In the genomic region with DNA sequence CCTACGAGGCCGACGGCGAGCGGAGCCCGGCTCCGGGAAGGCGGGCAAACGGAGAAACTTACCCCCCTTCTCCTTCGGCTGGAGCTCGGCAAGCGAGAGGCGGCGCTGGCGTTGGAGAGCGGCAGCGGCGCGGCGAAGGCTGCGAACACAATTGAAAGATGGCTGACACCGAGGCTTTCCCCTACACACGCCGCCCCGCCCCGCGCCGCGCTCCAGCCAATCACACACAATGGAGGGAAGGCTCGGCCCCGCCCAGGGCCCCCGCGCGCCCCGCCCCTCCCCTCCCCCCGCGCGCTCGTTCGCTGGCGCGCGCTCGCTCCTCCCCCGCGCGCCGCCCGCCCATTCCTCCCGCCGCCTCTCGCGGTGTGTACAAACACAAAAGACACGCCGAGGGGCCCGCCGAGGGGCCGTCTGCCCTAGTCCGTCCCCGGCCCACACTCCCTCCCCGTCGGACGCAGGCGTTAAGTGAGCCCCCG, we compare ENCODE assay signal across 8 mouse cellular contexts. TPM values are rescaled to one million over a fixed set of nuclear protein-coding genes. Genes with fewer than 3 reads are reported as not detected.
DNase-seq lines count a peak whose midpoint lies in the region; ATAC-seq and TF ChIP-seq lines count a peak whose summit lies in the region.

No protein-coding gene starts in this region.

- WGBS in embryonic facial prominence, embryonic 13.5 days: under 1% methylated on average over 40 of the region's 65 CpGs
- WGBS in heart, adult 2 months: under 1% methylated on average over 40 of the region's 65 CpGs
- WGBS in limb, embryonic 12.5 days: 1% methylated on average over 55 of the region's 65 CpGs
- 0% methylated on average over 36 of the region's 65 CpGs for WGBS in midbrain, embryonic 14.5 days

- H3K27ac ChIP-seq in embryonic facial prominence, embryonic 13.5 days: peak overlapping the region; percentile 100
- H3K27ac ChIP-seq in heart, adult 2 months: peak overlapping the region; percentile 98
- H3K27ac ChIP-seq in limb, embryonic 12.5 days: peak overlapping the region; percentile 100
- peak overlapping the region; percentile 100 for H3K27ac ChIP-seq in midbrain, embryonic 14.5 days (replicated peaks; ENCODE audit: low read depth, low read length)

- H3K4me3 ChIP-seq in embryonic facial prominence, embryonic 13.5 days: peak overlapping the region; percentile 95
- H3K4me3 ChIP-seq in heart, adult 2 months: peak overlapping the region; percentile 99
- peak overlapping the region; percentile 89 for H3K4me3 ChIP-seq in limb, embryonic 12.5 days (replicated peaks)
- peak overlapping the region; percentile 96 for H3K4me3 ChIP-seq in midbrain, embryonic 14.5 days (replicated peaks; ENCODE audit: low read depth, low read length)

- H3K27me3 ChIP-seq in embryonic facial prominence, embryonic 13.5 days: no peaks in the 10 kb centered on the region
- no peaks in the 10 kb centered on the region for H3K27me3 ChIP-seq in heart, adult 2 months (ENCODE audit: control insufficient read depth, insufficient read depth, low read length)
- no peaks in the 10 kb centered on the region for H3K27me3 ChIP-seq in limb, embryonic 12.5 days
- no peaks in the 10 kb centered on the region for H3K27me3 ChIP-seq in midbrain, embryonic 14.5 days (ENCODE audit: control insufficient read depth, insufficient read depth, low read length)

- peak overlapping the region; percentile 100 for H3K9ac ChIP-seq in embryonic facial prominence, embryonic 13.5 days
- peak overlapping the region; percentile 100 for H3K9ac ChIP-seq in heart, adult 2 months (ENCODE audit: low read depth, low read length)
- peak overlapping the region; percentile 100 for H3K9ac ChIP-seq in limb, embryonic 12.5 days (replicated peaks)
- H3K9ac ChIP-seq in midbrain, embryonic 14.5 days (replicated peaks; ENCODE audit: low read length): peak overlapping the region; percentile 99

- peaks cover 39% of the 10 kb centered on the region for H3K4me1 ChIP-seq in embryonic facial prominence, embryonic 13.5 days
- H3K4me1 ChIP-seq in heart, adult 2 months (ENCODE audit: control insufficient read depth, insufficient read depth, low read length): peaks cover 5% of the 10 kb centered on the region
- H3K4me1 ChIP-seq in limb, embryonic 12.5 days (replicated peaks): peaks cover 33% of the 10 kb centered on the region
- peaks cover 36% of the 10 kb centered on the region for H3K4me1 ChIP-seq in midbrain, embryonic 14.5 days (ENCODE audit: control insufficient read depth, insufficient read depth, low read length)

- H3K4me2 ChIP-seq in embryonic facial prominence, embryonic 13.5 days: peak overlapping the region; percentile 70
- peak overlapping the region; percentile 66 for H3K4me2 ChIP-seq in limb, embryonic 12.5 days
- H3K4me2 ChIP-seq in midbrain, embryonic 14.5 days (ENCODE audit: low read length): peak overlapping the region; percentile 58

- no peak for TF ChIP-seq CTCF in heart, adult 2 months (IDR thresholded peaks at IDR 0.05)

- DNase-seq in 3T3-L1 (ENCODE audit: low read depth, low spot score): peak; percentile 91
- DNase-seq in adrenal gland, postnatal 4 days (ENCODE audit: low spot score in 2 of 2): peak; percentile 89 to 93
- peak; percentile 96 to 97 for DNase-seq in heart, adult 2 months
- DNase-seq in kidney, adult 8-10 months: peak; percentile 92
- peak; percentile 97 for DNase-seq in midbrain, embryonic 14.5 days
- peak; percentile 90 for DNase-seq in spleen, adult 12 weeks (ENCODE audit: low spot score)

- peaks cover 21% of the 10 kb centered on the region for H3K36me3 ChIP-seq in embryonic facial prominence, embryonic 13.5 days
- peaks cover 28% of the 10 kb centered on the region for H3K36me3 ChIP-seq in heart, adult 2 months (ENCODE audit: control insufficient read depth, insufficient read depth, low read length)
- peaks cover 22% of the 10 kb centered on the region for H3K36me3 ChIP-seq in limb, embryonic 12.5 days
- H3K36me3 ChIP-seq in midbrain, embryonic 14.5 days (ENCODE audit: control insufficient read depth, insufficient read depth, low read length): peaks cover 24% of the 10 kb centered on the region

- intact Hi-C loops in heart, adult 2 months (cut with DNase I): loop anchor here (1.0 kb wide), 2 partner anchors 35 to 37 kb away; no protein-coding TSS in a partner anchor

- H3K79me2 ChIP-seq in heart, adult 2 months (replicated peaks; ENCODE audit: control insufficient read depth, insufficient read depth, low read length): peaks cover 6% of the 10 kb centered on the region

- peak; percentile 73 for TF ChIP-seq EP300 in heart, adult 2 months (IDR thresholded peaks at IDR 0.05; ENCODE audit: insufficient read depth, low read depth, low read length)

- peak; percentile 95 for ATAC-seq in embryonic facial prominence, embryonic 13.5 days (ENCODE audit: insufficient number of reproducible peaks, insufficient read depth, low FRiP score, low TSS enrichment, low read depth)
- peak; percentile 94 for ATAC-seq in limb, embryonic 12.5 days (ENCODE audit: insufficient number of reproducible peaks, insufficient read depth, low FRiP score, low TSS enrichment, low read depth)
- peak; percentile 95 for ATAC-seq in midbrain, embryonic 14.5 days (ENCODE audit: low FRiP score, low TSS enrichment)

- no peaks in the 10 kb centered on the region for H3K9me3 ChIP-seq in embryonic facial prominence, embryonic 13.5 days
- H3K9me3 ChIP-seq in limb, embryonic 12.5 days: no peaks in the 10 kb centered on the region
- no peaks in the 10 kb centered on the region for H3K9me3 ChIP-seq in midbrain, embryonic 14.5 days (ENCODE audit: control insufficient read depth, low read length)

- peak; percentile 97 for TF ChIP-seq POLR2A in heart, adult 2 months (IDR thresholded peaks at IDR 0.05; ENCODE audit: insufficient read depth, low read depth, low read length)

RNA-seq across cellular contexts. Expression of gene H3f3a, which starts 0.3 kb away (rescaled TPM):
- 1,000 to 10,000 TPM; 1,038 to 1,039 TPM for total RNA-seq in adrenal gland, postnatal 4 days (2021)
- polyA plus RNA-seq in embryonic facial prominence, embryonic 13.5 days (2015; fragmentation: Nextera tagmentation; extraction: Ambion mirVana): 2,801 and 3,318 TPM in 2 replicates
- 100 to 1,000 TPM; 405 to 430 TPM for total RNA-seq in heart, adult 2 months (2021)
- 258 and 363 TPM in 2 replicates for polyA plus RNA-seq in heart, adult 2 months (2012; rRNA removed)
- 3,393 and 3,612 TPM in 2 replicates for polyA plus RNA-seq in limb, embryonic 12.5 days (2016; fragmentation: Nextera tagmentation; extraction: Ambion mirVana)
- polyA plus RNA-seq in midbrain, embryonic 14.5 days (2014; fragmentation: Nextera tagmentation; extraction: Ambion mirVana): 3,827 and 3,910 TPM in 2 replicates

RNA-seq across cellular contexts. Expression of gene Sde2, which starts 37.5 kb away (rescaled TPM):
- 10 to 100 TPM; 30.5 to 30.7 TPM for total RNA-seq in adrenal gland, postnatal 4 days (2021)
- polyA plus RNA-seq in embryonic facial prominence, embryonic 13.5 days (2015; fragmentation: Nextera tagmentation; extraction: Ambion mirVana): 36.0 and 42.7 TPM in 2 replicates
- 10 to 100 TPM; 11.7 to 12.1 TPM for total RNA-seq in heart, adult 2 months (2021)
- 5.0 and 9.8 TPM in 2 replicates for polyA plus RNA-seq in heart, adult 2 months (2012; rRNA removed)
- polyA plus RNA-seq in limb, embryonic 12.5 days (2016; fragmentation: Nextera tagmentation; extraction: Ambion mirVana): 47.0 and 47.6 TPM in 2 replicates
- 26.1 and 28.7 TPM in 2 replicates for polyA plus RNA-seq in midbrain, embryonic 14.5 days (2014; fragmentation: Nextera tagmentation; extraction: Ambion mirVana)

Comparison
In these comparisons a context has a peak if more than half of its experiments do, and no peak if none do; other contexts are left out.
1. Peak in every context shown above with its lines: DNase-seq, ATAC-seq, H3K4me3 ChIP-seq and H3K27ac ChIP-seq.